Mouse (Mus musculus) liver, embryonic 14.5 days (tissue): ENCODE measurements around the gene Vwa1.

Experiments
- CTCF ChIP-seq: IDR thresholded peaks from 2 replicates; pipeline ENCODE4 v1.5.1; 2016; ENCODE audit warnings: antibody characterized with exemption, low read depth, control low read depth
- EP300 ChIP-seq: IDR thresholded peaks from 2 replicates; pipeline ENCODE4 v1.6.1; 2016; ENCODE audit warnings: antibody characterized with exemption, low read depth

DNA sequence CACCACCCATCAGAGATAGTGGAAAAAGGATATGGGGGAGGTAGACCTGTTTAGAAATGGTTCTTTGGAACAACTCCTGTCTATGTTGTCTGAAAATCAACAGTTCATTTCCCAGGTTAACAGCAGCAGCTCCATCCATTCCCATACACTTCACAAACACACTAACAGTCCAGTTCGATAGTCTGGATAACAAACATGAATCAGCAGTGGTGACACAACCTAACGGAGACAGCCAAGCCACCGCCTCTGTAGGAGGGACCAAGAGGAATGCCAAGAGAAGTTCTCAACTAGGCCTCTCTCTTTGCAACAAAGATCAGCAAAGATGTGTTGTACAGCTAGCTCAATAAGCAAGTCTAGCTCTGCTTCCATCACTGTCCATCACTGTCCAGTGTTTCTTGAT lies 12.1 kb downstream of the Vwa1 start:
- TF ChIP-seq EP300 (no peak), CTCF (no peak)
